Mouse (Mus musculus) hematopoietic stem cell, adult 5-6 weeks (primary cell): ENCODE data around the gene Gm4922. TPM values are rescaled to one million over a fixed set of nuclear protein-coding genes. Genes with fewer than 3 reads are reported as not detected.

Experiments
- ATAC-seq, 2 experiments: fragments of 125-278 bp in 1 of 2; replicated peaks in 1 of 2; 2 replicates each; pipeline ENCODE4 v1.8.0; 2016 to 2017; ENCODE audit warnings: inconsistent platforms in 2 of 2, mild to moderate bottlenecking in 2 of 2, moderate number of reproducible peaks in 2 of 2, low read depth in 1 of 2, moderate TSS enrichment in 1 of 2; ENCODE audit not compliant: low FRiP score in 2 of 2, poor library complexity in 2 of 2, severe bottlenecking in 2 of 2, insufficient read depth in 1 of 2, low TSS enrichment in 1 of 2
- total RNA-seq: library from RNA; stranded (forward); fragments of 172-1452, 232-1000 nt; gene quantifications from 2 replicates; pipeline ENCODE4 v1.2.3, GENCODE M21; 2017

Gm4922 gene
- not detected in 2 replicates for total RNA-seq

GRCm38 (mm10) chr10:18786693-18787092 is at the start of gene Gm4922:
TSS of gene Gm4922 (minus strand) at chr10:18786793.
- ATAC-seq = no peak

DNA sequence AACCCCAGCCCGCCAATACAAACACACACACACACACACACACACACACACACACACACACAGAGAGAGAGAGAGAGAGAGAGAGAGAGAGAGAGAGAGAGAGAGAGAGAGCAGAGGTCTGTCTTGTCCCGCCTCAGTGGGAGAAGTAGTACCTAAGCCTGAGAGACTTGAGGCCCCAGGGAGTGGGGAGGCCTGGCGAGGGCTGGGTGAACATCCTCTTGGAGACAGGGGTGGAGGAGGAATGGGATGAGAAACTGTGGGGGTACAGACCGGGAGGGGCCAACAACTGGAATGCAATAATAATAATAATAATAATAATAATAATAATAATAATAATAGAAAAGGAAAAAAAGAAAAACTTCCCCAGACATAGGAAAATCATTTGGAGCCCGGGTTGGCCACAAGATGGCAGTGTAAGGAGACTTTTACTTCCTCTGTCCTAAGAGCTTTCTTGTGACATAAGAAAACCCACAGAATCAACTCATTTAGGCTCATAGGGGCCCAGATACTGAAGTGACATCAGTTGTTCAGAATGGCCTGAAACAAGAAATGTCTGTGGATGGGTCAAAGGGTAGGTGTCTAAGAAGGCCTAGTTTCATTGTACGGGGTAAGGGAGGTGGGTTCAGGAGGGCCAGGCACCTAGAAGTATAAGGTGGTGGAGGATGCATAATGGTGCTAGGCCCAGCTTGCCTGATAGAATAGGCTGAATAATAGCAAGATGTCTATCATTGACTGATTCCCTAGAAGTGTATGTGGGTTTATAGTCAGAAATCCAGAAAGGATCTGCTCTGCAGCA is 49.3 kb upstream of the Gm4922 start:
- ATAC-seq = peak; percentile 36 to 67; a peak in 3 of 4 replicates

GRCm38 (mm10) chr10:18834389-18834788 is 47.8 kb upstream of the Gm4922 start:
- no peak for ATAC-seq

DNA sequence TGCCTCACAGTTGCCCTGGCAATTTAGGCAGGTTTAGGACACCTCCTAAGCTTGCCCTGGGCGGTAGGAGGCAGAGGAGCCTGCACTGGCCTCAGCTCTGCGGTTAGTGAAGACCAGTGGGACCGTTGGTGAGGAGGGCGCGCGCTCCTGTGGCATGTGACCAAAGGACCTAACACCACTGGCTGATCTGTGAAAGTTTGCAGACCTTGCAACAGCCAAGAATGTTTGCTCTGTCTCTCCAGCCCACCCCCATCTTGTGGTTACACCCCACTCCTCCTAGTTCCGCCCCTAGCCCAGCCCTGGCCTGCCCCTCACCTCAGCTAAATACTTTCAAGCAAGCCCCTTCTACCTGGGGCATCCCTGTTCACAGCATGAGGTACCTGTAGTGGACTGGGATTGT is 45.2 kb upstream of the Gm4922 start:
- ATAC-seq = peak in 1 of 2 experiments; percentile 37; a peak in 1 of 4 replicates

DNA sequence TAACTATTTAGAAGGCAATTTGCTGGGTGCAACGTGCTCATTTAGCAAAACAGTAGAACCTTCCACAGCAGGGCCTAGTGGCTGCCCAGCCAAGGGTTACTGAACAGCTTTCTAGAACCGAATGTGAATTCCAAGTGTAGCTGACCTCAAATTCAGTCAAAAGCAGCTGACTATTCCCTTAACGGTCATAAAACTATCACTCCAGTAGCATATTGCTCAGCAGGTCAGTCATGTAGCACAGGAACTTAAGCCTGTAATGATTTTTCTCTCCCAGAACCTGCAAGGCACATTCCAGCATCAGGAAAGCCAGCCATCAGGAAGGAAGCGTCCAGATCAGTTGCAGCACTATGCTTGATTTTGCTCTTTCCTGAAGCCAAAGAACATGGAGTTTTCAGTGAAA is 43.8 kb upstream of the Gm4922 start:
- ATAC-seq = no peak

GRCm38 (mm10) chr10:18827936-18828335 is 41.3 kb upstream of the Gm4922 start:
- ATAC-seq = no peak

DNA sequence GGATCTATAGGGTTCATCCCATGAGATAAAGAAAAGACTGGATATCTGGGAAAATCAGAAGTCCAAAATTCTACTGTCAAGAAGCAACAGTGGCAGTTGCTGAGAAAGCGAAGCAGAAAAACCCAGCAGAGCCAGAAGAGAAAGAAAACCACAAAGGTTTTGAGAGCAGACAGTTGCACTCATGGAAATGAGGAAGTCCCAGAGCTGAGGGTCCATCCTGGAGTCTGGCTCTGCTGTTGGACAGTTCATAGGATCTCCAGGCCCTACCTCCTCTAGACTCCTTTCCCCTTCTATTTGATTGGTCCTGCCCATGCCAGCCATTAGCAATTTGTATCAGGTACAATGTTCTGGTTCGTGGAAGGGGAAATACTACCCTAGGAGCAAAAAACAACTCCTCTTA is 39.5 kb upstream of the Gm4922 start:
- peak; percentile 46 to 62; a peak in 3 of 4 replicates for ATAC-seq

GRCm38 (mm10) chr10:18825143-18825542 is 38.5 kb upstream of the Gm4922 start:
- no peak for ATAC-seq

DNA sequence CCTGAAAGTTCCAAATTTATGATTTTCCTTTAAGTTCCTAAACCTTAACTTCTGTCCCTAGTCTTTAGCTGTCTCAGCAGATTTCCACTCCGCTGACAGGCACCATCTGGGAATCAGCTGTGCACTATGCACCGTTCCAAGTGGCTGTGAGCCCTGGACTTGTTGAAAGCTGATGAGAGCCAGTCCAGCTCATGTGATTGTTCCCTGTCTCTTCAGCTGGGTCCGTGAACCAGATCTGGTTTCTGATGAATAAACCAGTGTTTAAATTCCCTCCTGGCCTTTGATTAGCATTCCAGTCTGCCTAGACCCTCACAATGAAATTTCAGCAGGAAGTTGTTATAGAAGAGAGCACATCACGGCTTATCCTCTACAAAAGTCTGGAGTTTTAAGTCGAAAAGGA is 30.0 kb upstream of the Gm4922 start:
- ATAC-seq = no peak

- ATAC-seq = no peak
Measured at GRCm38 (mm10) chr10:18811751-18812150, 25.2 kb upstream of the Gm4922 start.

DNA sequence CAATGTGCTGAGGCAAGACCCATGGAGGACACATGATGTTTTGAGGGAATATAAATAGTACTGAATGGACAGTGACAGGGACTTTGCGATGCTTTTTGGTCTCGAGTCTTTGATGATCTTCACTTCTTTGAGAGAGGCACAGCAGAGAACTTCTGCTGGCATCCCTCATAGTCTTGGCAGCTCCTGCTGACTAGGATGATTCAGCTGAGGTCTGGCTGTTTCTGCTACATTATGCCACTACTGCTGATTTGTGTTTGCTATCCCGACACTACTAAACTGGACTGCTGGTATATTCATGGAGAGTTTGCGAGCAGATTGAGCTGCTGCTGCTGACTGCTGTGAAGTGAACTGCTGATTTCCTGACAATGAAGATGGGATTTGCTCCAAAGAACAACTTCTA is 3.5 kb upstream of the Gm4922 start:
- ATAC-seq = no peak

GRCm38 (mm10) chr10:18788601-18789000 is 2.0 kb upstream of the Gm4922 start:
- ATAC-seq = no peak

- ATAC-seq = no peak
Measured at GRCm38 (mm10) chr10:18777546-18777945, 9.0 kb downstream of the Gm4922 start.

- ATAC-seq = no peak
Measured at GRCm38 (mm10) chr10:18772537-18773179, 13.9 kb downstream of the Gm4922 start.

DNA sequence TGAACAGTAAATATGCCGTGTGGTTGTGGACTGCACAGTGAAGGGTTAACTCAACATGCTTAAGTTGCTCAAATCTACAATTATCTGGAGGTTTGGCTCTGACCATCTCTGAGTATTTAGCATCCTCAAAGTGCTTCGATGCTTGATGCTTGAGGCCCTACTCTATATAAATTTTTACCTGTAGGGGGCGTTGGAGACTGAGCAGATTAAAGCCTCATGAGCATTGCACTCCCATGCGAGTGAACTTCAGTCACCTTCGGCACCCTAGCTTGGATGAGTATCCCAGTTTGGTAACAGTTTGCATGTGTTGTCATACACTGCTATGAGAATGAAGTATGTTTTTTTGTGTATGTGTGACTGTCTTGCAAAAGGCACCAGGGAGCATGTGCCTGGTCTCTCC is 16.7 kb downstream of the Gm4922 start:
- no peak for ATAC-seq

DNA sequence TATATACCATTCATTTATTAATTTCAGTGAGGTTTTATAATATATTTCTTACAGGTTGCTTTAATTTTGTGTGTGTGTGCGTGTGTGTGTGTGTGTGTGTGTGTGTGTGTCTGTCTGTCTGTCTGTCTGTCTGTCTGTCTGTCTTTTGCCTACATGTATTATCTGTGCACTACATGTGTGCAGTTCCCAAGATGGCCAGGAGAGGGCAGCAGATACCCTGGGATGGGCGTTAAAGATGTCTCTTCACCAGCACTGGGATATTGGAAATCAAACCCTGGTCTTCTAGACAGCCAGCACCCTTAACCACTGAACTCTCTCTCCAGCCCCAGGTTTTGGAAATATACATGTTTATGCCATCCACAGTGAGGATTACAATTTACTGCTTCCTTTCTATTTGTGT is 26.4 kb downstream of the Gm4922 start:
- no peak for ATAC-seq

DNA sequence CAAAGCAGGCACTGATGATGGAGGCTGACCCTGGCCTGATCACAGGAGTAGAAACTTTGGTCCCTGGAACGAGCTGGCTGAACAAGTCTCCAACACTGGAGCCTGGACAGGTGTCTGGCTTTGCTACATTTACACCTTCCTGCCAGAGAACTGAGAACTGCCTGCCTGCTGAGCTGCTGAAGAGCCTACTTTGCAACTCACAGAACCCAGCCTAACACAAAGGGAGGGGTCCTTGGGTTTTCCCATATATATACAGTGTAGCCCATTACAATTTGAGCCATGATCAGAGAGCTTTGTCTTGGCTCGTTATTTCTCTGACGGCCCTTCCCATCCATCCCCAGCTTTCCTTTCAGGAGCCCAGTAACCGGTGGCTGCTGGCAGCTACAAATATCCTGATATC is 36.5 kb downstream of the Gm4922 start:
- no peak for ATAC-seq

- peak; percentile 65 to 77 for ATAC-seq
Measured at GRCm38 (mm10) chr10:18743286-18744142, 43.1 kb downstream of the Gm4922 start, which contains the start of gene Arfgef3. TSS of gene Arfgef3 (minus strand) at chr10:18743949.
